Mouse (Mus musculus): ENCODE measurements around the gene Elmod1. TPM values are rescaled to one million over a fixed set of nuclear protein-coding genes. Genes with fewer than 3 reads are reported as not detected.
A peak's percentile ranks its signal among the peaks of the same experiment; 100 is the strongest.
"Not testable (repeated sequence)": the region's sequence is repeated elsewhere in the genome, so short reads cannot be mapped to it uniquely, and the experiment has no call there.

Gene Elmod1
- 11.4 TPM for polyA plus RNA-seq (2021)

GRCm38 (mm10) chr9:53975122-53975518 is at the start of gene Elmod1:
TSS of gene Elmod1 (minus strand) at chr9:53975301.
- ChIA-PET POLR2A (no interaction called here), CTCF (interaction anchor here (1.3 kb wide), 1 partner anchor 10 kb away, joined by 3 read pairs; no protein-coding TSS in a partner anchor)
- ATAC-seq (peak; percentile 97), DNase-seq (ENCODE audit: low read depth, low spot score) (no peak)
- peak; percentile 93 for TF ChIP-seq CTCF (IDR thresholded peaks at IDR 0.05)
- in situ Hi-C loops (cut with MboI; ENCODE audit: low pct_unique_long_range_greater_than_20kb) = no loop called here
- no peaks in the 10 kb centered on the region for H3K27me3 ChIP-seq

DNA sequence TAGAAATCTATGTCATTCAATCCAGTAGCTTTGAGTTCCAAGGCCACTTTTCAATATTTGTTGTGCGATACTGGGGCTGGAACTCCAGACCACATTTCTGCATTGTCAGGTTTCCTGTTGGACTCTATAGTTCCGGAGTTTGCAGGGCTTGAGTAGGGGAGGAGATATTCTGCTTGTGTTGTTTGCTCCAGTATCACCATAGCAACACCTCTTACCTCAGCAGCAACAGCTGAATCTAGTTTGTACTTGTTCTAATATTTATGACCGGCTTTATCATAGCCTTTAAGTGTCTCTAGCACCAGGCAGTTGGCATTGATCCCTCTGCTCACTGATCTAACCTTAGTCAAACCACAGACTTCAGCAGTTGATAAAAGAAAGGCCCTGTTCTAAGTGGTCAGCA is 47.7 kb upstream of the Elmod1 start:
- no peak for DNase-seq (ENCODE audit: low read depth, low spot score)
- peaks cover 26% of the 10 kb centered on the region for H3K27me3 ChIP-seq
- POLR2A ChIA-PET = no interaction called here
- no peak for ATAC-seq
- TF ChIP-seq CTCF (IDR thresholded peaks at IDR 0.05) = no peak
- in situ Hi-C loops (cut with MboI; ENCODE audit: low pct_unique_long_range_greater_than_20kb) = no loop called here
- CTCF ChIA-PET = no interaction called here

- no peak for DNase-seq (ENCODE audit: low read depth, low spot score)
- CTCF ChIA-PET = interaction anchor here (1.3 kb wide), 1 partner anchor 342 kb away, joined by 3 read pairs; no protein-coding TSS in a partner anchor
- no peak for TF ChIP-seq CTCF (IDR thresholded peaks at IDR 0.05)
- POLR2A ChIA-PET = no interaction called here
- no peak for ATAC-seq
- H3K27me3 ChIP-seq = peaks cover 23% of the 10 kb centered on the region
- in situ Hi-C loops (cut with MboI; ENCODE audit: low pct_unique_long_range_greater_than_20kb) = loop anchor here (5.0 to 10.0 kb wide), 4 partner anchors 112 to 420 kb away; no protein-coding TSS in a partner anchor
Observed at GRCm38 (mm10) chr9:53994528-53994927, 19.4 kb upstream of the Elmod1 start.

DNA sequence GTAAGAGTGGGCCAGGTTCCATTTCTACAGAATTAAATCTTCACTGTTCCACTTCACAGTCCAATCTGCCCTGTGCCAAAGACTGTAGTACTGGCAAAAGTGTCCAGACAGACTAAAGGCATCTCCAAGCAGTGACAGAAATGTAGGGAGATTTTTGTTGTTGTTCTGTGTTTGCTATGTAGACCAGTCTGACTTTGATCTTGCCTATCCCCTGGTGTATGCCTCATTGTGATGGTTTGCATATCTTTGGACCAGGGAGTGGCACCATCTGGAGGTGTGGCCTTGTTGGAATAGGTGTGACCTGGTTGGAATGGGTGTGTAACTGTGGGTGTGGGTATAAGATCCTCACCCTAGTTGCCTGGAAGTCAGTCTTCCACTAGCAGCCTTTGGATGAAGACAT is 17.5 kb upstream of the Elmod1 start:
- DNase-seq (ENCODE audit: low read depth, low spot score); POLR2A ChIA-PET; CTCF ChIA-PET; ATAC-seq: not testable (repeated sequence)
- in situ Hi-C loops (cut with MboI; ENCODE audit: low pct_unique_long_range_greater_than_20kb) = loop anchor here (5.0 to 10.0 kb wide), 4 partner anchors 110 to 422 kb away; no protein-coding TSS in a partner anchor
- H3K27me3 ChIP-seq = peaks cover 16% of the 10 kb centered on the region

DNA sequence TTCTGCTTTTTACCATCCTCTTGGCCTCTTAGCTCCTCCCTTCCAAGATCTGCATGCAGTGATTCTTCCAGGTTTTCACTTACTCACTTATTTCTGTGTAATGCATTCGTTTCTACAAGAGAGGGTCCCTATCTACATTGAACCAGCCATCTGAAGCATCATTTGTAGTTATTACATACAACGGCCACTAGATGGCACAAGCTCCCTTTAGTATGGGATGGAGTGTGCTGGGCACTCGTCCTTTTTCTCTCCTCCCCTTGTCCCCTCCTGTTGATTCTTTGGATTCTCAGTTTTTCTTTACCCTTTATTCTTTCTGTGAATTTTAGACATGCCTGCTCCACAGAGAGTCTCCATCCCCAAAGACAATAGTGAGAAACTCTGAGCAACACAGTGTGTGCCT is 15.8 kb upstream of the Elmod1 start:
- POLR2A ChIA-PET = no interaction called here

DNA sequence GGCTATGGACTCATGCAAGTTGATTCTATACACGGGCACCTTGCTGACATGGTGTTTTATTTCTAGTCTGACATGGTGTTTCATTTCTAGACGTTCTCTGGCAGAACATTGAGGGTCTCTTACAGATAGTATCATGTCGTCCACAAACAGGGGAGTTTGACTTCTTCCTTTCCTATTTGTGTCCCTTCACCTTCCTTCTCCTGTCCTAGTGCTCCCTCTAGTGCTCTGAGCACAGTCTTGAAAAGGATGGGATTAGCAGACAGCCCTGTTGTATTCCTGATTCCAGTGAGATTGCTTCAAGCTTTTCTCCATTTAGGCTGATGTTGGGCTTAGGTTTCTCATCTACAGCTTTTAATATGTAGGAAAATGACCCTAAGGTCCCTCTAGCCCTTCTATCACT is 11.9 kb upstream of the Elmod1 start:
- in situ Hi-C loops (cut with MboI; ENCODE audit: low pct_unique_long_range_greater_than_20kb) = loop anchor here (10.0 kb wide), 2 partner anchors 52 to 162 kb away; no protein-coding TSS in a partner anchor
- peaks cover 4% of the 10 kb centered on the region for H3K27me3 ChIP-seq
- ChIA-PET POLR2A (no interaction called here), CTCF (interaction anchor here (0.8 to 2.3 kb wide), 5 partner anchors 31 to 162 kb away, joined by 3 to 15 read pairs (median 4); no protein-coding TSS in a partner anchor)
- peak; percentile 79 for TF ChIP-seq CTCF (IDR thresholded peaks at IDR 0.05)
- DNase-seq (ENCODE audit: low read depth, low spot score) (no peak), ATAC-seq (no peak)

More for the DNA sequence above, 15.8 kb upstream of the Elmod1 start:
- peaks cover 11% of the 10 kb centered on the region for H3K27me3 ChIP-seq
- CTCF ChIA-PET = interaction anchor here (1.0 kb wide), 1 partner anchor 85 kb away, joined by 3 read pairs; no protein-coding TSS in a partner anchor
- ATAC-seq (no peak), DNase-seq (ENCODE audit: low read depth, low spot score) (no peak)
- peak; percentile 64 for TF ChIP-seq CTCF (IDR thresholded peaks at IDR 0.05)
- in situ Hi-C loops (cut with MboI; ENCODE audit: low pct_unique_long_range_greater_than_20kb) = loop anchor here (5.0 to 10.0 kb wide), 4 partner anchors 109 to 424 kb away; no protein-coding TSS in a partner anchor

DNA sequence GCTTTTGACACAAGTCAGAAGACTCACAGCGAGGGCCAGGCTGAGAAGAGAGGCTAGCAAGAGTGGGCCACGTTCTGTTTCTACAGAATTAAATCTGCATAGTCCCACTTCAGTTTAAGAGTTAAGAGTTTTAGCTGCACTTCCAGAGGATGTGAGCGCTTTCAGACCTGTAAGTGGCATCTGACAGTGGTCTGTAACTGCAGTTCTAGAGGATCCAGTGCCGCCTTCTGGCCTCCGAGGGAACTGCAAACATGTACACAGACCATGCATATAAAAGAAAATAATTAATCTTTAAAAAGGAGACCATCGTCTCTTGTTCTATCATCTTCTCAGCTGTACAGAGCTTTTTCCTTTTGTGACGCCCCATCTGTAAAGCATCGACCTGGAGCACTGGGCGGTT is 9.8 kb upstream of the Elmod1 start:
- H3K27me3 ChIP-seq = peaks cover 4% of the 10 kb centered on the region
- DNase-seq (ENCODE audit: low read depth, low spot score) = no peak
- peak; percentile 84 for TF ChIP-seq CTCF (IDR thresholded peaks at IDR 0.05)
- ChIA-PET CTCF (interaction anchor here (0.7 to 1.9 kb wide), 8 partner anchors 10 to 89 kb away, joined by 3 to 6 read pairs (median 3); partner anchors contain the start of gene Elmod1), POLR2A (no interaction called here)
- ATAC-seq = no peak
- in situ Hi-C loops (cut with MboI; ENCODE audit: low pct_unique_long_range_greater_than_20kb) = loop anchor here (10.0 kb wide), 2 partner anchors 50 to 160 kb away; no protein-coding TSS in a partner anchor

DNA sequence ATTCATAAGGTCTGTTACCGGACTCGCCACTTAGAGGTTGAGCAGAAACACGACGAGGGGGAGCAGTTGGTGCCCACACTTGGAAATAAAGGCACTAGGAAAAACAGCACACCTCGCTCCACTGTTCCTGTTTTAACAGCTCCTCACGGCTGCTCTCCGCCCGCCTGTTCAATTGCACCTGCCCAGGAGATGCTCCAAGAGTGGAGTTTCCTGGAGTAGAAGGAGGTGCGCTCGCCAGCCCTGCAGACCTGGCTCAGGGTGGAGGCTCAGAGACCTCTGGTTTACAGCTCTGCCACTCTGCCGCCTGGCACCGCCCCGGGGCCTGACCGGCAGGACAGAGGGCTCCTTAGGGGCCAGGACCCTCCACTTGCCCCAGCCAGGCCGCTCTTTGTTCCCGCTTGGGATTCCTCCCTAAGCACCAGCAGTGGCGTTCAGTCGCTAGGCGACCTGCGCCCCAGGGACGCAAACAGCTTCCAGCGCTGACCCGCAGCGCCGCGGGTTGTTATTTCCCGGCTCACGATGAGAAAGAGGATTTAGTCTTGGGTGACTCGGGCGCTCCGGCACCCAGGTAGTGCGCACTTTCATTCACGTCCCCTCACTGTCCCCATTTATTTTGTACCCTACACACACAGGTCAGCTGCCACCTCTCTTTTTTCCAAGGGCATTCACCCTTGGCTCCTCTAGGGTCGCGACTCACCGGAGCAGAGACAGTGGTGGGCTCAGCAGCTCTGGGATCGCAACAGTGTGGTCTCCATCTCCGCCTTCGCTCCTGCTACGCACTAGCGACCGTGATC is 576 bp downstream of the Elmod1 start:
- in situ Hi-C loops (cut with MboI; ENCODE audit: low pct_unique_long_range_greater_than_20kb) = no loop called here
- ATAC-seq (peak; percentile 62), DNase-seq (ENCODE audit: low read depth, low spot score) (no peak)
- ChIA-PET CTCF (interaction anchor here (1.3 kb wide), 1 partner anchor 10 kb away, joined by 3 read pairs; no protein-coding TSS in a partner anchor), POLR2A (no interaction called here)
- TF ChIP-seq CTCF (IDR thresholded peaks at IDR 0.05) = no peak
- no peaks in the 10 kb centered on the region for H3K27me3 ChIP-seq

- no peaks in the 10 kb centered on the region for H3K27me3 ChIP-seq
- ChIA-PET CTCF (no interaction called here), POLR2A (no interaction called here)
- no peak for ATAC-seq
- in situ Hi-C loops (cut with MboI; ENCODE audit: low pct_unique_long_range_greater_than_20kb) = no loop called here
- DNase-seq (ENCODE audit: low read depth, low spot score) = no peak
- no peak for TF ChIP-seq CTCF (IDR thresholded peaks at IDR 0.05)
Observed at GRCm38 (mm10) chr9:53973929-53974327, 1.2 kb downstream of the Elmod1 start.

- CTCF ChIA-PET = interaction anchor here (1.3 kb wide), 1 partner anchor 8 kb away, joined by 4 read pairs; no protein-coding TSS in a partner anchor
- POLR2A ChIA-PET = no interaction called here
- DNase-seq (ENCODE audit: low read depth, low spot score) = no peak
- no peak for TF ChIP-seq CTCF (IDR thresholded peaks at IDR 0.05)
- in situ Hi-C loops (cut with MboI; ENCODE audit: low pct_unique_long_range_greater_than_20kb) = no loop called here
- ATAC-seq = no peak
- H3K27me3 ChIP-seq = no peaks in the 10 kb centered on the region
Observed at GRCm38 (mm10) chr9:53973241-53973640, 1.9 kb downstream of the Elmod1 start.

DNA sequence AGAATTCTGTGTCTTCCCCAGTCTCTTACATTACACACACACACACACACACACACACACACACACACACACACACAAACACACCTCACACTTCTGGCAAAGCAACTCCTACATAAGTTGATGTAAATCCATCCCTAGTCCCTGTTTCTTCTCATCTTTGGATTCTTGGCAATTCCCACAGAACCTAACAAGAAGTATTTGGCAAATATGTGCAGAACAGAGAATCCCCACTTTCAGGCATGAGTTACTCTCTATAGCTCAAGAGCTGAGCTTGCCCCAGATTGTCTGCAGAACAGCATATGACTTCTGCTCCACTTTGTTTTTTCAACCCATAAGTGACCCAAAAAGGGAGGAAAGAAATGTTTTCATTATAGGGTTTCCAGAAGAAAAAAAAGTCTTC is 2.7 kb downstream of the Elmod1 start:
- TF ChIP-seq CTCF (IDR thresholded peaks at IDR 0.05) = no peak
- POLR2A ChIA-PET = no interaction called here
- in situ Hi-C loops (cut with MboI; ENCODE audit: low pct_unique_long_range_greater_than_20kb) = no loop called here
- no peaks in the 10 kb centered on the region for H3K27me3 ChIP-seq
- no peak for ATAC-seq
- DNase-seq (ENCODE audit: low read depth, low spot score) = no peak
- CTCF ChIA-PET = interaction anchor here (1.3 kb wide), 1 partner anchor 9 kb away, joined by 4 read pairs; no protein-coding TSS in a partner anchor
